Mouse (Mus musculus): ENCODE data around the gene Mpp6.

Mpp6 gene

GRCm38 (mm10) chr6:50228180-50228579 is 118.1 kb downstream of the Mpp6 start:
- no peak for DNase-seq (ENCODE audit: low spot score)

- DNase-seq (ENCODE audit: low spot score), result no peak
Measured at GRCm38 (mm10) chr6:50231288-50231687, 121.2 kb downstream of the Mpp6 start.

- DNase-seq (ENCODE audit: low spot score), result no peak
Measured at GRCm38 (mm10) chr6:50232984-50233383, 122.9 kb downstream of the Mpp6 start.

- DNase-seq (ENCODE audit: low spot score), result no peak
Measured at GRCm38 (mm10) chr6:50237963-50238362, 127.9 kb downstream of the Mpp6 start.

GRCm38 (mm10) chr6:50239902-50240301 is 129.9 kb downstream of the Mpp6 start:
- no peak for DNase-seq (ENCODE audit: low spot score)

- no peak for DNase-seq (ENCODE audit: low spot score)
Measured at GRCm38 (mm10) chr6:50240437-50240836, 130.4 kb downstream of the Mpp6 start.

GRCm38 (mm10) chr6:50244126-50244525 is 134.1 kb downstream of the Mpp6 start:
- no peak for DNase-seq (ENCODE audit: low spot score)

GRCm38 (mm10) chr6:50244967-50245366 is 134.9 kb downstream of the Mpp6 start:
- DNase-seq (ENCODE audit: low spot score), result no peak

- no peak for DNase-seq (ENCODE audit: low spot score)
Measured at GRCm38 (mm10) chr6:50247356-50247755, 137.3 kb downstream of the Mpp6 start.

GRCm38 (mm10) chr6:50247791-50248190 is 137.8 kb downstream of the Mpp6 start:
- DNase-seq (ENCODE audit: low spot score), result no peak

Data from testis, postnatal 14 days (tissue).